Mouse (Mus musculus) midbrain, embryonic 11.5 days (tissue): Measurements from ENCODE around the gene Gm31571. TPM values are rescaled to one million over a fixed set of nuclear protein-coding genes. Genes with fewer than 3 reads are reported as not detected.
"Not testable (repeated sequence)": the region's sequence is repeated elsewhere in the genome, so short reads cannot be mapped to it uniquely, and the experiment has no call there.

ENCODE experiments used
- ATAC-seq: fragments of 200-750 bp; cut with Nextera tagmentation; 2 replicates; pipeline ENCODE4 v1.8.0; 2017; ENCODE audit warnings: moderate TSS enrichment, moderate library complexity; ENCODE audit not compliant: low FRiP score
- DNase-seq: peaks from one replicate; pipeline ENCODE4 v3.0.0; 2015; ENCODE audit warnings: low spot score; ENCODE audit errors: missing footprints
- H3K27ac ChIP-seq: fragments of 300-500 bp; sonication (generic); 2 replicates; pipeline ENCODE4 v1.5.1; 2014; ENCODE audit warnings: low read depth, low read length
- H3K27me3 ChIP-seq: fragments of 300-500 bp; sonication (generic); 2 replicates; pipeline ENCODE4 v1.6.1; 2014; ENCODE audit warnings: mild to moderate bottlenecking, low read length, moderate library complexity, mixed read lengths; ENCODE audit not compliant: control insufficient read depth, insufficient read depth
- H3K36me3 ChIP-seq: fragments of 300-500 bp; sonication (generic); 2 replicates; pipeline ENCODE4 v1.6.1; 2014; ENCODE audit warnings: mild to moderate bottlenecking, low read length, moderate library complexity, mixed read lengths; ENCODE audit not compliant: control insufficient read depth, insufficient read depth
- H3K4me1 ChIP-seq: fragments of 300-500 bp; sonication (generic); 2 replicates; pipeline ENCODE4 v1.6.1; 2014; ENCODE audit warnings: low read length; ENCODE audit not compliant: control insufficient read depth, insufficient read depth
- H3K4me2 ChIP-seq: fragments of 300-500 bp; sonication (generic); 2 replicates; pipeline ENCODE4 v1.6.1; 2014; ENCODE audit warnings: mild to moderate bottlenecking, moderate library complexity
- H3K4me3 ChIP-seq: fragments of 300-500 bp; sonication (generic); 2 replicates; pipeline ENCODE4 v1.5.1; 2014; ENCODE audit warnings: low read depth, low read length
- H3K9ac ChIP-seq: fragments of 300-500 bp; sonication (generic); 2 replicates; pipeline ENCODE4 v1.6.1; 2014; ENCODE audit warnings: low read length
- H3K9me3 ChIP-seq: fragments of 300-500 bp; sonication (generic); 2 replicates; pipeline ENCODE4 v1.6.1; 2016; ENCODE audit warnings: low read length; ENCODE audit not compliant: control insufficient read depth
- WGBS: fragments of 180-500 bp; shearing (Covaris S2); extraction: QIAGEN DNeasy Blood & Tissue Kit; methylation state at CpG from one replicate; pipeline ENCODE4 v1.1.7; 2014; 5-methylcytosine and 5-hydroxymethylcytosine counted together
- polyA plus RNA-seq: library from polyadenylated mRNA; unstranded; fragments of >200 nt; fragmentation: Nextera tagmentation; extraction: Ambion mirVana; gene quantifications from 2 replicates; pipeline ENCODE4 v1.2.1, GENCODE M21; 2014

The Gm31571 gene
- polyA plus RNA-seq: not detected in 2 replicates

- H3K27ac ChIP-seq, DNase-seq, H3K27me3 ChIP-seq, H3K9ac ChIP-seq, H3K9me3 ChIP-seq, H3K4me1 ChIP-seq, H3K4me2 ChIP-seq, H3K36me3 ChIP-seq, ATAC-seq, H3K4me3 ChIP-seq: not testable (repeated sequence)
- no CpG with 5 or more reads among the region's 6 CpGs for WGBS
Observed at GRCm38 (mm10) chrY:22051253-22051652, at the start of gene Gm31571. TSS of gene Gm31571 (minus strand) at chrY:22051353.
